Mouse (Mus musculus) gastrocnemius, adult 8-10 months (tissue): ENCODE data around the gene Ap2s1. TPM values are rescaled to one million over a fixed set of nuclear protein-coding genes. Genes with fewer than 3 reads are reported as not detected.

Experiments used
- DNase-seq, 2 experiments: peaks; one replicate each; pipeline ENCODE4 v3.0.0; 2022; ENCODE audit warnings: low spot score in 2 of 2
- total RNA-seq, 4 experiments: library from RNA; stranded (reverse); gene quantifications; 2 replicates each; pipeline ENCODE4 v1.2.4; 2022

Ap2s1 gene
- total RNA-seq, 4 experiments from 2014 or later: 37.0 to 54.4 (median 47.1) TPM

GRCm38 (mm10) chr7:16752016-16752415, 13.8 kb downstream of the Ap2s1 start:
- DNase-seq: no peak

- no peak for DNase-seq
Measured at GRCm38 (mm10) chr7:16755362-16756017, 17.3 kb downstream of the Ap2s1 start.

DNA sequence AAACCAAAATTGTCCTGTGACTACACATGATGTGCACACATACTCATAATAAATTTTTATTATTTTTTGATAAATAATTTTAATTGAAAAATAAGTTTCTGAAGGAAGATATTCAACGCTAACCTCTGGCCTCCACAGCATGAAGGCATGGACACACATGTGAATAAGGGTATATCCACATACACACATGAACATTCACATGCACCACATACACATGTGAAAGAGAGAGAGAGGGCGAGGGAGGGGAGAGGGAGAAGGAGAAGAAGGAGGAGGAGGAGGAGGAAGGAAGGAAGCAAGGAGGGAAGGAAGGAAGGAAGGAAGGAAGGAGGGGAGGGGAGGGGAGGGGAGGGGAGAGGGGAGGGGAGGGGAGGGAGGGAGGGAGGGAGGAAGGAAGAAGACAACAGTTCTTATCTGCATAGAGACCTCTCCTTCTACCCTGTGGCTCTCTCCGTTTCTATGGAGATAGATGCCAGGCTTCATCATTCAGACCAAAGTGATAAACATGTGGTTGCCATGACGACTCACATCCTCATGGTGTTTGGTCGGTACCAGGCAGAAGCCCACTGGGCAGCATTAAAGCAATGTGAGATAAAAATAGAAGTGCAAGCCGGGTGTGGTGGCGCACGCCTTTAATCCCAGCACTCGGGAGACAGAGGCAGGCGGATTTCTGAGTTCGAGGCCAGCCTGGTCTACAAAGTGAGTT, 20.8 kb downstream of the Ap2s1 start:
- no peak for DNase-seq

- DNase-seq: peak; percentile 52 to 75
Measured at GRCm38 (mm10) chr7:16760292-16760691, 22.1 kb downstream of the Ap2s1 start.

- DNase-seq: peak; percentile 73 to 79
Measured at GRCm38 (mm10) chr7:16761005-16761481, 22.8 kb downstream of the Ap2s1 start.

GRCm38 (mm10) chr7:16761630-16762029, 23.4 kb downstream of the Ap2s1 start:
- no peak for DNase-seq

- no peak for DNase-seq
Measured at GRCm38 (mm10) chr7:16763463-16764218, 25.4 kb downstream of the Ap2s1 start.

- no peak for DNase-seq
Measured at GRCm38 (mm10) chr7:16766443-16766842, 28.2 kb downstream of the Ap2s1 start.

GRCm38 (mm10) chr7:16775888-16776287, 37.7 kb downstream of the Ap2s1 start:
- DNase-seq: no peak

- peak; percentile 34 to 63 for DNase-seq
Measured at GRCm38 (mm10) chr7:16780076-16780475, 41.9 kb downstream of the Ap2s1 start.

GRCm38 (mm10) chr7:16780825-16781554, 42.8 kb downstream of the Ap2s1 start, which contains the start of gene Slc1a5:
TSS of gene Slc1a5 (plus strand) at chr7:16781340.
- DNase-seq: peak; percentile 86 to 89

- DNase-seq: no peak
Measured at GRCm38 (mm10) chr7:16781555-16781815, 43.3 kb downstream of the Ap2s1 start.

GRCm38 (mm10) chr7:16781816-16782554, 43.8 kb downstream of the Ap2s1 start:
- DNase-seq: no peak

GRCm38 (mm10) chr7:16782555-16783125, 44.4 kb downstream of the Ap2s1 start:
- no peak for DNase-seq

DNA sequence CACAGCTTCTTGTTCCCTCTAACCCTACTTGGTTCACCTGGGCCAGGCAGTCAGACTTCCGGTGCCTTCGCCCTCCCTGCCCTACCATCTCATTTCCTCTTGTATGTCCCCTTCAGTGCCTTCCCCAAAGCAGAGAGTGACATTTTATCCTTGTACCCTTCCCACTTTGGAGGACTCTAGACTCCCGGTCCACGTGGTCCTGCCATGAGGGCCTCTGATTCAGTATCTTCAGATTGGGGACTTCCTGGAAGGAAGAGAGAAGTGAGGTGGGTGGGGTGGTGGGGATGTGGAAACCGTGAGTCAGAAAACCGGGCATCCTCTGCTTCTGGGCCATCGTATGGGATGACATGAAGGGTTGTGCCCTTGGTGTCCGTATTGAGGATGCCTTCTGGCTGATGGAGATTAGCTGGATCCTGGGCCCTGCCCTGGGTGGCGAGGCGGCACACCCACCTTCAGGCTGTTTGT, 45.0 kb downstream of the Ap2s1 start:
- DNase-seq: no peak

DNA sequence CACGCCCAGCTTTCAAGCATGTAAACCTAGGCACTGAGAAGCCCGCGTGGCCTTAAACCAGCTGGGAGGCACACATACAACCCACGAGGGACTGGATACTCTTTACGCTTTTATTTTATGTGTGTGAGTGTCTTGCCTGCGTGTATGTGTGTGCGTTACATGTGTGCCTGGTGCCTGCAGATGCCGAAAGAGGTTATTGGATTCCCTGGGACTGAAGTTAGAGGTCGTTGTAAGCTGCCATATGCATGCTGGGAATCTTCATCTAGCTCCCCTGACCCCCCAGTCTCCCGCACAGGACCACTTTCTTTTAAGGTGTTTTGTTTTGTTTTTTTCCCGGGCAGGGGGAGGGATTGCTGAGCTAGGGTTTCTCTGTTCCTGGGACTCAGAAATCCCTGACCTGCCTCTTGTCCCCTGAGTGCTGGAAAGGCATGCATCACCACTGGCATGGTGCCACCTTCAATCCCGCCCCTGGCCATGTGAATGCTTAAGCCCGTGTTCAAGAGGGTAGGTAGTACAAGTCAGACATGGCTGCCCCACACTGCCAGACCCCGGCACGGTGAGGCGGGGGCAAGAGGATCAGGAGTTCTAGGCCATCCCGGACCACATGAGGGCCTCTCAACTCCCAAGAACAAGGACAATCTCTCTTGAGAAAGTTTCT, 45.7 kb downstream of the Ap2s1 start:
- DNase-seq: peak; percentile 37 to 58

DNA sequence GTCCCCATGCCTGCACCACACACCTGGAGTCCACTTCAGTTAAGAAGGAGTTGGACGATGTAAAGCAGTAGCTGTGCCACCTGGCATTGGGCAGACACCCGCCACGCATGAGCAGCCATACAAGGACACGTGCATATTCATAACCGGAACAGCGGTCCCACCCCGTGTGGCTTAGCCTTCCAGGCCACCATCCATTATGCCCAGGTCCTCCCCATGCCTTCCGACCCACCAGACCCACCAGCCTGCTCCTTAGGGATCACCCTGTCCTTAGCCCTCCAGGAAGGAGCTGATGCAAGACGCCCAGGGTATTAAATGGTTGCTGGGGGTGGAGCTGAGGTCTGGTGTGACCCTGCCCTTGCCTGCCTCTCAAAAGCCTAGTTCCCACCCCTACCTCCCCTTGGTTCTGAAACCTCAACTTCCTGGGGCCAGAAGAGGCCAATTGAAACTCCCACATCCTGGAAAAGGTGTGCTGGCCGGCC, 46.3 kb downstream of the Ap2s1 start:
- no peak for DNase-seq

DNA sequence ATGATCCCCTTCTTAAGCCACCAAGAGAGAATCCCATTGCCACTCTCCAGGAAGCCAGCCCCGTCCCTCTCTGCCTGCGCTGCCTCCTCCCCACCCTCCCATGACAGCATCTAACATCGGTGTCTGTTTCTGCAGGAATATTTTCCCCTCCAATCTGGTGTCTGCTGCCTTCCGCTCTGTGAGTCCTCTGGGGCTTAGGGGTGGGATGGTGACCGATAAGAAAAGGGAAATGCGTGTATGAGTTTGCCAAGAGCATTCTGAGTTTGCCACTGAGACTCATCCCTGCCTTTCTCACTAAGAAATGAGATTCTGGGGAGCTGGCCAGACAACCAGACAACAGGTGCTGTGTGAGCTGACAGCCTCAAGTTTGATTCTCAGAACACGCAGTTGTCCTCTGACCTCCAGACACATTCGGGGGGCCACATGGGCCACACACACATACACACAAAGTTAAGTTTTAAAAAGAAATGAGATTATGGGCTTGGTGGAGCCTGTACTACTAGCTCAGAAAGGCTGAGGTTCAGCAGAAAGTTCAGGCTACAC, 47.4 kb downstream of the Ap2s1 start:
- DNase-seq: no peak

DNA sequence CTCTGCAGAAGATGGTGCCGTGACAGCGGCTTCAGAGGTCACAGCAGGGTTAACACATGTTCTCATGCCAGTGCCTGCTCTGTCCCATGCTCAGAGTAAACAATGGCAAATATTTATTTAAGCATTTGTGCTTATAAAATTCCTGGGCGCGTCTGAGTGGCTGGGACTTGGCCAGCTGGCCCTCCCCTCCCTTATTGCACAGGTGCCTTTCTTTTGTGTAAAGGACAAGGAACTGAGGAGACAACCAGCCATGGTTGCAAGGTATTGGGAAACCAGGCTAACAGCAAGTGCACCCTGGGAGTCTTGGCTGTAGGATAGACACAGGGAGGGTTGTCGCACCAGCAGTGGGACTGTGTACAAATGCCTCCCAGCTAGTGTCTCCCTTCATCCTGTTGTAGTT, 54.1 kb downstream of the Ap2s1 start:
- no peak for DNase-seq
